Mouse (Mus musculus): Measurements from ENCODE around the gene Pnkd. TPM values are rescaled to one million over a fixed set of nuclear protein-coding genes. Genes with fewer than 3 reads are reported as not detected.

Gene Pnkd
- total and polyA plus RNA-seq, 3 experiments, result 52.5 to 64.2 TPM; not detected in 1

DNA sequence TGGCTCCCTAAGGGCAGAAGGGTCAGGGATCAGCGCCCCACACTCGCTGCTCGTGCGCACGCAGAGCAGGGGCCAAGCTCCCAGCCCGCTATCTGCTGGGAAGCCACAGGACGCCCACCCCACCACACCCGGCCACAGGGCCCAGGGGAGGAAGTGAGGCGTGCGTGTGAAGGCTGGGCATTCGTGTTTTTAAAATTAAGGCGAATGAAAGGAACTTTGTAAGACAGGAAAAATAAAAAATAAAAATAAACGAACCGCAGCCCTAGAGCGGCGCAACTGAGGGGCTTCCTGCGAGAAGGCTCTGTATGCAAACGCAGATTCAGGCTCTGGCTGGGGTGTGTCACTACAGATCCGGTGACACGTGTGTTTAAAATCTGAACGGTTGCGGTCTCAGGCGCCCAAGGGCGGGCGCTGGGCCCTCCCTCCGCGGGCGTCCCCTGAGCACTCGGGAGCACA lies 105.1 kb downstream of the Pnkd start:
- peaks cover 0 to 12% of the 10 kb centered on the region in 2 experiments; a peak in 3 of 4 replicates for H3K4me1 ChIP-seq (ENCODE audit: control insufficient read depth in 1 of 2, insufficient read depth in 2 of 2, low read length in 2 of 2)
- peak overlapping the region; percentile 79 for H3K9ac ChIP-seq (ENCODE audit: control insufficient read depth, low read depth, low read length, poor library complexity, severe bottlenecking)
- peaks cover 14% of the 10 kb centered on the region for H3K79me2 ChIP-seq (ENCODE audit: control insufficient read depth, insufficient read depth, low read length, poor library complexity)
- H3K27ac ChIP-seq (ENCODE audit: control insufficient read depth, low read depth, low read length), result peak overlapping the region; percentile 88
- H3K36me3 ChIP-seq (ENCODE audit: control insufficient read depth in 1 of 2, insufficient read depth in 2 of 2, low read length in 2 of 2), result peaks cover 0 to 10% of the 10 kb centered on the region in 2 experiments; a peak in 2 of 4 replicates
- no peaks in the 10 kb centered on the region for H3K9me3 ChIP-seq (replicated peaks; ENCODE audit: insufficient read depth, low read length)
- TF ChIP-seq ETS1 (IDR thresholded peaks at IDR 0.05; ENCODE audit: low read depth, low read length) (0 out of 2 replicates have a peak, but pooled peaks have one; percentile 14), EP300 (IDR thresholded peaks at IDR 0.05; ENCODE audit: low read depth in 1 of 2, low read length in 2 of 2) (peak; percentile 5 to 46; a peak in 2 of 4 replicates), POLR2AphosphoS5 (IDR thresholded peaks at IDR 0.05; ENCODE audit: borderline replicate concordance, low read depth, low read length) (no peak), POLR2AphosphoS2 (IDR thresholded peaks at IDR 0.05; ENCODE audit: low read length) (no peak), MAZ (IDR thresholded peaks at IDR 0.05; ENCODE audit: low read depth, low read length) (peak; percentile 50; the same call in 1 of the 2 replicates), MYC (IDR thresholded peaks at IDR 0.05; ENCODE audit: low read depth, low read length) (peak; percentile 85; the same call in 1 of the 2 replicates), POLR2A (IDR thresholded peaks at IDR 0.05; ENCODE audit: control insufficient read depth in 1 of 2, insufficient read depth in 1 of 2, low read depth in 1 of 2, low read length in 2 of 2, poor library complexity in 1 of 2) (peak in 1 of 2 experiments; percentile 42; a peak in 1 of 4 replicates), MAX (IDR thresholded peaks at IDR 0.05; ENCODE audit: low read length) (peak; percentile 88), MXI1 (IDR thresholded peaks at IDR 0.05; ENCODE audit: low read depth, low read length) (peak; percentile 95), NELFE (IDR thresholded peaks at IDR 0.05; ENCODE audit: low read depth, low read length) (peak; percentile 37; the same call in 1 of the 2 replicates), SIN3A (IDR thresholded peaks at IDR 0.05; ENCODE audit: low read length) (no peak; the same call in 1 of the 2 replicates), TAL1 (IDR thresholded peaks at IDR 0.05; ENCODE audit: low read length) (no peak), RCOR1 (IDR thresholded peaks at IDR 0.05; ENCODE audit: low read depth, low read length) (peak; percentile 63; the same call in 1 of the 2 replicates), USF1 (IDR thresholded peaks at IDR 0.05; ENCODE audit: low read depth, low read length) (peak; percentile 42; the same call in 1 of the 2 replicates), ZMIZ1 (IDR thresholded peaks at IDR 0.05; ENCODE audit: low read depth, low read length) (peak; percentile 23; the same call in 1 of the 2 replicates), TCF12 (IDR thresholded peaks at IDR 0.05; ENCODE audit: low read depth, low read length) (no peak), BHLHE40 (IDR thresholded peaks at IDR 0.05; ENCODE audit: borderline replicate concordance, low read depth, low read length) (peak; percentile 86)
- H3K4me3 ChIP-seq (ENCODE audit: control insufficient read depth in 1 of 2, insufficient read depth in 1 of 2, low read depth in 2 of 2, low read length in 2 of 2), result peak overlapping the region; percentile 45 to 49
- no peaks in the 10 kb centered on the region for H3K27me3 ChIP-seq (ENCODE audit: control insufficient read depth in 1 of 2, insufficient read depth in 2 of 2, low read length in 2 of 2)
- DNase-seq (ENCODE audit: low read depth, low spot score), result peak; percentile 83

DNA sequence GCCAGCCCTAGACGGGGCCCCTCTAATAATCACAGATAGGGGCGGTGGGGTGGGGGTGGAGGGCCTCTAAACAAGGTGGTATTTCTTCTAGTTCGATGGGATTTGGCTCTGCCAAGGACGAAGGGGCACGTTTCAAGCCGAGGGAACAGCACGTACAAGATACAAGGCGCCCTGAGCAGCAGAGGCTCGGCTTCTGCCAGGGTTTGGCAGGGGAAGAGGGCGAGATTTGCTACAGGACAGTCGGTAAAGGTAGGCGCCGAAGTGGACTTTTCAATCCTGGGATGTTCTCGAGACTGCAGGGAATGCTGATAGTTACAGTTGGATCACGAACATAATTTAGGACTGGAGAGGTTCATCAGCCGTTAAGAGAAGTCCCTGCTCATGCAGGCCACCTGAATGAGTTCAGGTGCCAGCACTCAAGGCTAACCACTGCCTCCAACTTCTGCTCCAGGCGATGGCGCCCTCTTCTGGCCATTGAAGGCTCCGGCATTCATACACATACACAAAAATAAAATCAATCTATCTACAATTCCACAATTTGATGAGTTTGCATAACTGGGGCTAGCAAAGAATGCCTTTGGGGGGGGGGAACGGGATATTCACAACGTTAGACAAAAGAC lies 105.7 kb downstream of the Pnkd start:
- H3K36me3 ChIP-seq (ENCODE audit: control insufficient read depth in 1 of 2, insufficient read depth in 2 of 2, low read length in 2 of 2), result peaks cover 0 to 10% of the 10 kb centered on the region in 2 experiments; a peak in 2 of 4 replicates
- H3K9me3 ChIP-seq (replicated peaks; ENCODE audit: insufficient read depth, low read length), result no peaks in the 10 kb centered on the region
- peak; percentile 70 for TF ChIP-seq SMC3 (IDR thresholded peaks at IDR 0.05; ENCODE audit: low read depth, low read length)
- peak; percentile 4; the same call in 1 of the 2 replicates for TF ChIP-seq SIN3A (IDR thresholded peaks at IDR 0.05; ENCODE audit: low read length)
- TF ChIP-seq GABPA (IDR thresholded peaks at IDR 0.05; ENCODE audit: low read depth, low read length), result no peak
- peak; percentile 74 for TF ChIP-seq RAD21 (IDR thresholded peaks at IDR 0.05; ENCODE audit: low read depth, low read length)
- TF ChIP-seq NELFE (IDR thresholded peaks at IDR 0.05; ENCODE audit: low read depth, low read length), result peak; percentile 14
- TF ChIP-seq MAX (IDR thresholded peaks at IDR 0.05; ENCODE audit: low read length), result no peak
- peak; percentile 67; the same call in 1 of the 2 replicates for TF ChIP-seq ZC3H11A (IDR thresholded peaks at IDR 0.05; ENCODE audit: low read depth, low read length)
- TF ChIP-seq RCOR1 (IDR thresholded peaks at IDR 0.05; ENCODE audit: low read depth, low read length), result no peak
- peak; percentile 84 to 93 (median 87) for TF ChIP-seq CTCF (IDR thresholded peaks at IDR 0.05 in 2 of 3, conservative IDR thresholded peaks at IDR 0.05 in 1 of 3; ENCODE audit: control insufficient read depth in 1 of 3, insufficient read depth in 1 of 3, low read depth in 2 of 3, low read length in 3 of 3, poor library complexity in 1 of 3, severe bottlenecking in 1 of 3)
- no peak for TF ChIP-seq POLR2AphosphoS5 (IDR thresholded peaks at IDR 0.05; ENCODE audit: borderline replicate concordance, low read depth, low read length)
- no peak for TF ChIP-seq MEF2A (IDR thresholded peaks at IDR 0.05; ENCODE audit: extremely low read depth, insufficient replicate concordance, low read depth, low read length, poor library complexity, severe bottlenecking)
- TF ChIP-seq ZMIZ1 (IDR thresholded peaks at IDR 0.05; ENCODE audit: low read depth, low read length), result 0 out of 2 replicates have a peak, but pooled peaks have one; percentile 18
- 0 out of 4 replicates have a peak, but pooled peaks of 1 of the 2 experiments have one; percentile 35 for TF ChIP-seq POLR2A (IDR thresholded peaks at IDR 0.05; ENCODE audit: control insufficient read depth in 1 of 2, insufficient read depth in 1 of 2, low read depth in 1 of 2, low read length in 2 of 2, poor library complexity in 1 of 2)
- peak; percentile 87; the same call in 1 of the 2 replicates for TF ChIP-seq MAFK (IDR thresholded peaks at IDR 0.05; ENCODE audit: borderline replicate concordance, low read depth, low read length)
- TF ChIP-seq EP300 (IDR thresholded peaks at IDR 0.05; ENCODE audit: low read depth in 1 of 2, low read length in 2 of 2), result no peak
- TF ChIP-seq MXI1 (IDR thresholded peaks at IDR 0.05; ENCODE audit: low read depth, low read length), result no peak
- peak; percentile 93 for DNase-seq (ENCODE audit: low read depth, low spot score)
- peak overlapping the region; percentile 79 for H3K9ac ChIP-seq (ENCODE audit: control insufficient read depth, low read depth, low read length, poor library complexity, severe bottlenecking)
- peak overlapping the region; percentile 79 for H3K27ac ChIP-seq (ENCODE audit: control insufficient read depth, low read depth, low read length)
- H3K27me3 ChIP-seq (ENCODE audit: control insufficient read depth in 1 of 2, insufficient read depth in 2 of 2, low read length in 2 of 2), result no peaks in the 10 kb centered on the region
- peaks cover 0 to 12% of the 10 kb centered on the region in 2 experiments; a peak in 3 of 4 replicates for H3K4me1 ChIP-seq (ENCODE audit: control insufficient read depth in 1 of 2, insufficient read depth in 2 of 2, low read length in 2 of 2)
- H3K4me3 ChIP-seq (ENCODE audit: control insufficient read depth in 1 of 2, insufficient read depth in 1 of 2, low read depth in 2 of 2, low read length in 2 of 2), result peak overlapping the region; percentile 55 to 56
- H3K79me2 ChIP-seq (ENCODE audit: control insufficient read depth, insufficient read depth, low read length, poor library complexity), result peaks cover 14% of the 10 kb centered on the region

Measured in MEL (cell line).